Mouse (Mus musculus): Measurements from ENCODE around the gene Sco1.

DNA sequence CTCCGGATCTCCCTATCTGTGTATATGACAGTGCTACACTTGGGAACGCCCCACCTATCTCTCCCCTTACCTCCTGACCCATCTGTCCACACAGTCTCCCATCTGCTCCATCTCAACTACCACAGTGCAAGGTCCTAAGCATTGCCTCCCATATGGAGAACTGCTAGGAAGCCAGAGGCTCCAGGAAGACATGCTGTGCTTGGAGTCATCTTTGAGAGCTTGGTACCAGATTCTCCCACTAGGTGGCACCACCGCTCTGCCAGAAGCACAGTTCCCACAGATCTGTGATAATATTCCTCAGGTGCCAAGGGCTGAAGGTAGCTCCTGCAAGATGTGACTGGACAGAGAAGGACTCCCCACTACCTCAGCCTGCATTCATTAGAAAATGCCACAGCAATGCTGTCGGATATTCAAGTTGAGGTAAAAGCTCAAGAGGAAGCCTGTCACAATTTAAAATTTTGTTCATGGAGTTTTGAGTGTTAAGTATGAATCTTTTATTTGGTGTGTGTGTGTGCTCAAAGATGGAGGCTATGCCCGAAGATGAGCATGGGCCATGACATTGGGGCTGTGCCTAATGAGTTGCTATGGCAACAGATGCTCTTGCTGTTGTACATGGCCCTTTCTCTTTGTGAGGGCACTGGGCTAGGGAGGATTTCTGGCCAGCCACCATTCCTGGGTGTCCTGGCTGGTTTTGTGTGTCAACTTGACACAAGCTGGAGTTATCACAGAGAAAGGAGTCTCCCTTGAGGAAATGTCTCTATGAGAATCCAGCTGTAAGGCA, 57.9 kb downstream of the Sco1 start:
- TF ChIP-seq HCFC1 (IDR thresholded peaks at IDR 0.05; ENCODE audit: low read depth, low read length) (no peak), BHLHE40 (IDR thresholded peaks at IDR 0.05; ENCODE audit: low read depth, low read length) (no peak), CTCF (conservative IDR thresholded peaks at IDR 0.05 in 1 of 2, IDR thresholded peaks at IDR 0.05 in 1 of 2; ENCODE audit: low read depth in 2 of 2, low read length in 2 of 2) (peak; percentile 90 to 99), SIN3A (IDR thresholded peaks at IDR 0.05; ENCODE audit: low read length) (no peak), CHD2 (IDR thresholded peaks at IDR 0.05; ENCODE audit: low read length) (no peak), ZC3H11A (IDR thresholded peaks at IDR 0.05; ENCODE audit: low read depth, low read length) (peak; percentile 76), UBTF (IDR thresholded peaks at IDR 0.05; ENCODE audit: low read depth, low read length) (no peak), EP300 (IDR thresholded peaks at IDR 0.05; ENCODE audit: low read length) (no peak), USF2 (conservative IDR thresholded peaks at IDR 0.05; ENCODE audit: low read depth, low read length) (no peak)
